Mouse (Mus musculus) kidney, adult 2 months (tissue): ENCODE data around the gene Foxd1.

Experiments used
- CTCF ChIP-seq: fragments of 200-500 bp; conservative IDR thresholded peaks from 2 replicates; pipeline ENCODE4 v1.5.1; 2011; ENCODE audit warnings: low read depth, mild to moderate bottlenecking, control low read depth, low read length, moderate library complexity, mixed read lengths; ENCODE audit not compliant: insufficient read depth, insufficient read length
- POLR2A ChIP-seq: fragments of 200-500 bp; IDR thresholded peaks from one replicate; pipeline ENCODE4 v1.6.1; 2011; ENCODE audit warnings: low read depth, low read length, control low read depth

GRCm38 (mm10) chr13:98365081-98365480, 11.0 kb downstream of the Foxd1 start:
- TF ChIP-seq POLR2A (no peak), CTCF (no peak)
